Mouse (Mus musculus): ENCODE results near the gene Rora. TPM values are rescaled to one million over a fixed set of nuclear protein-coding genes. Genes with fewer than 3 reads are reported as not detected.

The Rora gene
- total RNA-seq, 2 experiments from 2014 or later, result 68.0 to 81.9 TPM

GRCm38 (mm10) chr9:69213796-69214195 lies 560.2 kb downstream of the Rora start:
- peak; percentile 20 to 85 for DNase-seq (ENCODE audit: low spot score in 2 of 2)
- intact Hi-C loops (cut with DNase I), result no loop called here

GRCm38 (mm10) chr9:69224841-69225240 lies 571.3 kb downstream of the Rora start:
- intact Hi-C loops (cut with DNase I), result no loop called here
- no peak for DNase-seq (ENCODE audit: low spot score in 2 of 2)

GRCm38 (mm10) chr9:69226424-69226823 lies 572.8 kb downstream of the Rora start:
- no peak for DNase-seq (ENCODE audit: low spot score in 2 of 2)
- intact Hi-C loops (cut with DNase I), result no loop called here

- intact Hi-C loops (cut with DNase I), result no loop called here
- DNase-seq (ENCODE audit: low spot score in 2 of 2), result no peak
These were observed 574.2 kb downstream of the Rora start for GRCm38 (mm10) chr9:69227806-69228205.

- DNase-seq (ENCODE audit: low spot score in 2 of 2), result no peak
- intact Hi-C loops (cut with DNase I), result no loop called here
These were observed 576.3 kb downstream of the Rora start for GRCm38 (mm10) chr9:69229935-69230334.

- intact Hi-C loops (cut with DNase I), result no loop called here
- no peak for DNase-seq (ENCODE audit: low spot score in 2 of 2)
These were observed 580.9 kb downstream of the Rora start for GRCm38 (mm10) chr9:69234526-69234925.

- no peak for DNase-seq (ENCODE audit: low spot score in 2 of 2)
- intact Hi-C loops (cut with DNase I), result no loop called here
These were observed 583.7 kb downstream of the Rora start for GRCm38 (mm10) chr9:69237316-69237715.

- intact Hi-C loops (cut with DNase I), result no loop called here
- DNase-seq (ENCODE audit: low spot score in 2 of 2), result peak in 1 of 2 experiments; percentile 16
These were observed 589.0 kb downstream of the Rora start for GRCm38 (mm10) chr9:69242538-69242937.

GRCm38 (mm10) chr9:69243626-69244025 lies 590.0 kb downstream of the Rora start:
- DNase-seq (ENCODE audit: low spot score in 2 of 2), result no peak
- intact Hi-C loops (cut with DNase I), result no loop called here

- intact Hi-C loops (cut with DNase I), result no loop called here
These were observed 592.6 kb downstream of the Rora start for GRCm38 (mm10) chr9:69246225-69246624.

GRCm38 (mm10) chr9:69249586-69249985 lies 596.0 kb downstream of the Rora start:
- intact Hi-C loops (cut with DNase I), result no loop called here
- DNase-seq (ENCODE audit: low spot score in 2 of 2), result no peak

More at GRCm38 (mm10) chr9:69246225-69246624, 592.6 kb downstream of the Rora start:
- DNase-seq (ENCODE audit: low spot score in 2 of 2), result no peak

- intact Hi-C loops (cut with DNase I), result no loop called here
- peak in 1 of 2 experiments; percentile 25 for DNase-seq (ENCODE audit: low spot score in 2 of 2)
These were observed 596.7 kb downstream of the Rora start for GRCm38 (mm10) chr9:69250326-69250725.

- intact Hi-C loops (cut with DNase I), result no loop called here
- DNase-seq (ENCODE audit: low spot score in 2 of 2), result no peak
These were observed 604.9 kb downstream of the Rora start for GRCm38 (mm10) chr9:69258506-69258905.

- intact Hi-C loops (cut with DNase I), result no loop called here
- DNase-seq (ENCODE audit: low spot score in 2 of 2), result peak; percentile 16 to 56
These were observed 605.8 kb downstream of the Rora start for GRCm38 (mm10) chr9:69259382-69259781.

- no peak for DNase-seq (ENCODE audit: low spot score in 2 of 2)
- intact Hi-C loops (cut with DNase I), result no loop called here
These were observed 611.6 kb downstream of the Rora start for GRCm38 (mm10) chr9:69265151-69265550.

GRCm38 (mm10) chr9:69270374-69270773 lies 616.8 kb downstream of the Rora start:
- no peak for DNase-seq (ENCODE audit: low spot score in 2 of 2)
- intact Hi-C loops (cut with DNase I), result no loop called here

- no peak for DNase-seq (ENCODE audit: low spot score in 2 of 2)
- intact Hi-C loops (cut with DNase I), result no loop called here
These were observed 617.3 kb downstream of the Rora start for GRCm38 (mm10) chr9:69270931-69271330.

- intact Hi-C loops (cut with DNase I), result no loop called here
- DNase-seq (ENCODE audit: low spot score in 2 of 2), result no peak
These were observed 619.3 kb downstream of the Rora start for GRCm38 (mm10) chr9:69272884-69273283.

GRCm38 (mm10) chr9:69274766-69275485 lies 621.3 kb downstream of the Rora start:
- intact Hi-C loops (cut with DNase I), result no loop called here
- DNase-seq (ENCODE audit: low spot score in 2 of 2), result no peak

GRCm38 (mm10) chr9:69277256-69277655 lies 623.7 kb downstream of the Rora start:
- no peak for DNase-seq (ENCODE audit: low spot score in 2 of 2)
- intact Hi-C loops (cut with DNase I), result no loop called here

- intact Hi-C loops (cut with DNase I), result no loop called here
- no peak for DNase-seq (ENCODE audit: low spot score in 2 of 2)
These were observed 631.4 kb downstream of the Rora start for GRCm38 (mm10) chr9:69285011-69285410.

GRCm38 (mm10) chr9:69288113-69288512 lies 634.5 kb downstream of the Rora start:
- intact Hi-C loops (cut with DNase I), result no loop called here
- no peak for DNase-seq (ENCODE audit: low spot score in 2 of 2)

All from left cerebral cortex, postnatal 25 days (tissue).